Mouse (Mus musculus) urinary bladder, adult 18-20 months (tissue): ENCODE results near the gene Ccdc40.

Experiments
- DNase-seq, 2 experiments: peaks; one replicate each; pipeline ENCODE4 v3.0.0; 2022; ENCODE audit warnings: low spot score in 2 of 2, mixed read lengths in 2 of 2

Ccdc40 gene

GRCm38 (mm10) chr11:119208870-119209370, 19.5 kb upstream of the Ccdc40 start:
- no peak for DNase-seq

- DNase-seq, result no peak
These were observed 18.9 kb upstream of the Ccdc40 start for GRCm38 (mm10) chr11:119209371-119210025.

GRCm38 (mm10) chr11:119210321-119211100, 17.9 kb upstream of the Ccdc40 start:
- peak in 1 of 2 experiments; percentile 53 for DNase-seq

GRCm38 (mm10) chr11:119211604-119212309, 16.6 kb upstream of the Ccdc40 start:
- no peak for DNase-seq

- DNase-seq, result no peak
These were observed 15.0 kb upstream of the Ccdc40 start for GRCm38 (mm10) chr11:119213166-119213885.

- peak; percentile 71 to 79 for DNase-seq
These were observed 13.1 kb upstream of the Ccdc40 start for GRCm38 (mm10) chr11:119215038-119215904.

GRCm38 (mm10) chr11:119215905-119216507, 12.4 kb upstream of the Ccdc40 start:
- peak; percentile 71 to 72 for DNase-seq

GRCm38 (mm10) chr11:119217861-119218260, 10.5 kb upstream of the Ccdc40 start:
- DNase-seq, result no peak

- DNase-seq, result no peak
These were observed 8.4 kb upstream of the Ccdc40 start for GRCm38 (mm10) chr11:119219816-119220465.

- DNase-seq, result no peak
These were observed 6.4 kb upstream of the Ccdc40 start for GRCm38 (mm10) chr11:119221812-119222510.

- DNase-seq, result no peak
These were observed 5.1 kb upstream of the Ccdc40 start for GRCm38 (mm10) chr11:119223124-119223890.

GRCm38 (mm10) chr11:119224926-119225325, 3.4 kb upstream of the Ccdc40 start:
- no peak for DNase-seq

GRCm38 (mm10) chr11:119225634-119226033, 2.7 kb upstream of the Ccdc40 start:
- no peak for DNase-seq

- DNase-seq, result no peak
These were observed 781 bp upstream of the Ccdc40 start for GRCm38 (mm10) chr11:119227591-119227990.

- DNase-seq, result peak in 1 of 2 experiments; percentile 48
These were observed 664 bp downstream of the Ccdc40 start for GRCm38 (mm10) chr11:119228846-119229626.

GRCm38 (mm10) chr11:119234770-119235169, 6.4 kb downstream of the Ccdc40 start:
- DNase-seq, result no peak

- DNase-seq, result no peak
These were observed 7.2 kb downstream of the Ccdc40 start for GRCm38 (mm10) chr11:119235596-119235995.
